Mouse (Mus musculus) liver, embryonic 11.5 days (tissue): Measurements from ENCODE around the gene Tbc1d21. TPM values are rescaled to one million over a fixed set of nuclear protein-coding genes. Genes with fewer than 3 reads are reported as not detected.

Source experiments
- ATAC-seq: fragments of 200-750 bp; cut with Nextera tagmentation; replicated peaks from 2 replicates; pipeline ENCODE4 v1.8.0; 2017; ENCODE audit warnings: moderate number of reproducible peaks, mild to moderate bottlenecking, moderate TSS enrichment, moderate library complexity; ENCODE audit not compliant: low FRiP score
- DNase-seq: peaks from one replicate; pipeline ENCODE4 v3.0.0-alpha.2; 2017; ENCODE audit warnings: low spot score
- H3K27ac ChIP-seq: fragments of 300-500 bp; sonication (generic); 2 replicates; pipeline ENCODE4 v1.5.1; 2014; ENCODE audit warnings: mild to moderate bottlenecking, low read depth, low read length, control low read depth
- H3K27me3 ChIP-seq: fragments of 300-500 bp; sonication (generic); replicated peaks from 2 replicates; pipeline ENCODE4 v1.6.1; 2014; ENCODE audit warnings: low read length, mixed read lengths; ENCODE audit not compliant: control insufficient read depth, insufficient read depth
- H3K36me3 ChIP-seq: fragments of 300-500 bp; sonication (generic); 2 replicates; pipeline ENCODE4 v1.6.1; 2014; ENCODE audit warnings: mild to moderate bottlenecking, low read length, moderate library complexity, mixed read lengths; ENCODE audit not compliant: control insufficient read depth, insufficient read depth
- H3K4me1 ChIP-seq: fragments of 300-500 bp; sonication (generic); replicated peaks from 2 replicates; pipeline ENCODE4 v1.6.1; 2014; ENCODE audit warnings: low read length, mixed read lengths; ENCODE audit not compliant: control insufficient read depth, insufficient read depth
- H3K4me2 ChIP-seq: fragments of 300-500 bp; sonication (generic); 2 replicates; pipeline ENCODE4 v1.6.1; 2014; ENCODE audit warnings: mild to moderate bottlenecking, control low read depth, moderate library complexity
- H3K4me3 ChIP-seq: fragments of 300-500 bp; sonication (generic); 2 replicates; pipeline ENCODE4 v1.5.1; 2014; ENCODE audit warnings: low read depth, low read length, control low read depth
- H3K9ac ChIP-seq: fragments of 300-500 bp; sonication (generic); 2 replicates; pipeline ENCODE4 v1.6.1; 2014; ENCODE audit warnings: low read depth, low read length, control low read depth
- H3K9me3 ChIP-seq: fragments of 300-500 bp; sonication (generic); 2 replicates; pipeline ENCODE4 v1.6.1; 2016; ENCODE audit warnings: low read length, inconsistent platforms, mixed read lengths; ENCODE audit not compliant: control insufficient read depth
- WGBS: fragments of 180-500 bp; shearing (Covaris S2); extraction: QIAGEN DNeasy Blood & Tissue Kit; methylation state at CpG from one replicate; pipeline ENCODE4 v1.1.7; 2014; 5-methylcytosine and 5-hydroxymethylcytosine counted together
- polyA plus RNA-seq: library from polyadenylated mRNA; unstranded; fragments of >200 nt; fragmentation: Nextera tagmentation; extraction: Ambion mirVana; gene quantifications from 2 replicates; pipeline ENCODE4 v1.2.1, GENCODE M21; 2014

Gene Tbc1d21
- polyA plus RNA-seq, 1 experiment from 2014 or later: not detected

- WGBS: 23% methylated on average over 1 of the region's 1 CpGs
- Histone ChIP-seq H3K27ac (no peak overlapping the region), H3K4me1 (no peaks in the 10 kb centered on the region), H3K4me2 (no peak overlapping the region), H3K9ac (no peak overlapping the region), H3K9me3 (no peaks in the 10 kb centered on the region), H3K36me3 (no peaks in the 10 kb centered on the region), H3K27me3 (no peaks in the 10 kb centered on the region), H3K4me3 (no peak overlapping the region)
- no peak for ATAC-seq
- DNase-seq: no peak
Observed at GRCm38 (mm10) chr9:58393875-58394274, 23.6 kb upstream of the Tbc1d21 start.

- no peak for ATAC-seq
- WGBS: 58% methylated on average over 3 of the region's 3 CpGs
Observed at GRCm38 (mm10) chr9:58388381-58388780, 18.1 kb upstream of the Tbc1d21 start.

GRCm38 (mm10) chr9:58378878-58379277 lies 8.6 kb upstream of the Tbc1d21 start:
- no peak overlapping the region for H3K4me2 ChIP-seq
- WGBS: 24% methylated on average over 4 of the region's 4 CpGs
- H3K9ac ChIP-seq: no peak overlapping the region
- H3K27ac ChIP-seq: no peak overlapping the region
- H3K4me3 ChIP-seq: no peak overlapping the region
- no peaks in the 10 kb centered on the region for H3K9me3 ChIP-seq
- ATAC-seq (no peak; the same call in 1 of the 2 replicates), DNase-seq (no peak)
- H3K36me3 ChIP-seq: no peaks in the 10 kb centered on the region
- H3K27me3 ChIP-seq: no peaks in the 10 kb centered on the region
- no peaks in the 10 kb centered on the region for H3K4me1 ChIP-seq

More at GRCm38 (mm10) chr9:58388381-58388780, 18.1 kb upstream of the Tbc1d21 start:
- H3K4me2 ChIP-seq: no peak overlapping the region
- no peak overlapping the region for H3K27ac ChIP-seq
- DNase-seq: no peak
- no peaks in the 10 kb centered on the region for H3K36me3 ChIP-seq
- no peaks in the 10 kb centered on the region for H3K4me1 ChIP-seq
- no peaks in the 10 kb centered on the region for H3K27me3 ChIP-seq
- H3K9me3 ChIP-seq: no peaks in the 10 kb centered on the region
- no peak overlapping the region for H3K4me3 ChIP-seq
- H3K9ac ChIP-seq: no peak overlapping the region

GRCm38 (mm10) chr9:58373912-58374431 lies 3.7 kb upstream of the Tbc1d21 start:
- no peak for ATAC-seq
- no peaks in the 10 kb centered on the region for H3K9me3 ChIP-seq

GRCm38 (mm10) chr9:58371914-58372313 lies 1.7 kb upstream of the Tbc1d21 start:
- no peak overlapping the region for H3K4me3 ChIP-seq
- ATAC-seq: no peak
- no peak overlapping the region for H3K4me2 ChIP-seq
- no peak overlapping the region for H3K9ac ChIP-seq
- no peaks in the 10 kb centered on the region for H3K27me3 ChIP-seq
- no peaks in the 10 kb centered on the region for H3K36me3 ChIP-seq
- 58% methylated on average over 8 of the region's 8 CpGs for WGBS
- no peaks in the 10 kb centered on the region for H3K4me1 ChIP-seq
- no peak overlapping the region for H3K27ac ChIP-seq
- DNase-seq: no peak
- no peaks in the 10 kb centered on the region for H3K9me3 ChIP-seq

More at GRCm38 (mm10) chr9:58373912-58374431, 3.7 kb upstream of the Tbc1d21 start:
- Histone ChIP-seq H3K4me3 (no peak overlapping the region), H3K9ac (no peak overlapping the region), H3K4me1 (no peaks in the 10 kb centered on the region), H3K27ac (no peak overlapping the region), H3K4me2 (no peak overlapping the region), H3K27me3 (no peaks in the 10 kb centered on the region), H3K36me3 (no peaks in the 10 kb centered on the region)
- no peak for DNase-seq
- 80% methylated on average over 12 of the region's 12 CpGs for WGBS

GRCm38 (mm10) chr9:58369644-58370043 lies 611 bp downstream of the Tbc1d21 start:
- Histone ChIP-seq H3K4me2 (no peak overlapping the region), H3K27ac (no peak overlapping the region), H3K9me3 (no peaks in the 10 kb centered on the region), H3K36me3 (no peaks in the 10 kb centered on the region), H3K27me3 (no peaks in the 10 kb centered on the region), H3K4me1 (no peaks in the 10 kb centered on the region), H3K4me3 (no peak overlapping the region), H3K9ac (no peak overlapping the region)
- 44% methylated on average over 6 of the region's 6 CpGs for WGBS
- no peak for ATAC-seq
- DNase-seq: no peak

- H3K36me3 ChIP-seq: no peaks in the 10 kb centered on the region
- WGBS: 77% methylated on average over 8 of the region's 8 CpGs
- ATAC-seq (no peak), DNase-seq (no peak)
- no peaks in the 10 kb centered on the region for H3K27me3 ChIP-seq
- H3K9me3 ChIP-seq: no peaks in the 10 kb centered on the region
- no peak overlapping the region for H3K9ac ChIP-seq
- no peak overlapping the region for H3K27ac ChIP-seq
- H3K4me3 ChIP-seq: no peak overlapping the region
- H3K4me2 ChIP-seq: no peak overlapping the region
- no peaks in the 10 kb centered on the region for H3K4me1 ChIP-seq
Observed at GRCm38 (mm10) chr9:58364325-58364724, 5.9 kb downstream of the Tbc1d21 start.

- no peak for DNase-seq
- ATAC-seq: no peak
- no peak overlapping the region for H3K4me3 ChIP-seq
- H3K9me3 ChIP-seq: no peaks in the 10 kb centered on the region
- H3K4me2 ChIP-seq: no peak overlapping the region
- H3K27ac ChIP-seq: no peak overlapping the region
- no peaks in the 10 kb centered on the region for H3K4me1 ChIP-seq
- H3K9ac ChIP-seq: no peak overlapping the region
- 69% methylated on average over 7 of the region's 7 CpGs for WGBS
- no peaks in the 10 kb centered on the region for H3K36me3 ChIP-seq
- H3K27me3 ChIP-seq: no peaks in the 10 kb centered on the region
Observed at GRCm38 (mm10) chr9:58361956-58362355, 8.3 kb downstream of the Tbc1d21 start.

GRCm38 (mm10) chr9:58361373-58361772 lies 8.9 kb downstream of the Tbc1d21 start:
- Histone ChIP-seq H3K9ac (no peak overlapping the region), H3K4me1 (no peaks in the 10 kb centered on the region), H3K36me3 (no peaks in the 10 kb centered on the region), H3K4me3 (no peak overlapping the region), H3K4me2 (no peak overlapping the region), H3K9me3 (no peaks in the 10 kb centered on the region), H3K27me3 (no peaks in the 10 kb centered on the region), H3K27ac (no peak overlapping the region)
- 55% methylated on average over 1 of the region's 1 CpGs for WGBS
- DNase-seq (no peak), ATAC-seq (no peak)
